Mouse (Mus musculus): ENCODE data around the gene Acsbg1. TPM values are rescaled to one million over a fixed set of nuclear protein-coding genes. Genes with fewer than 3 reads are reported as not detected.

Acsbg1 gene
- polyA plus RNA-seq, 1 experiment from 2014 or later = 68.3 TPM

GRCm38 (mm10) chr9:54628752-54629151 lies 32.9 kb downstream of the Acsbg1 start:
- Histone ChIP-seq H3K9ac (ENCODE audit: low read length) (no peak overlapping the region), H3K4me1 (replicated peaks; ENCODE audit: control insufficient read depth, insufficient read depth) (no peaks in the 10 kb centered on the region), H3K4me2 (replicated peaks; ENCODE audit: low read depth) (no peak overlapping the region), H3K27ac (replicated peaks) (no peak overlapping the region), H3K9me3 (ENCODE audit: control insufficient read depth, low read length) (0 out of 2 replicates have a peak, but pooled peaks cover 2% of the 10 kb centered on the region), H3K4me3 (ENCODE audit: low read depth, low read length) (no peak overlapping the region), H3K36me3 (ENCODE audit: control insufficient read depth, insufficient read depth, low read length) (no peaks in the 10 kb centered on the region), H3K27me3 (ENCODE audit: control insufficient read depth, insufficient read depth, low read length) (no peaks in the 10 kb centered on the region)
- ATAC-seq (ENCODE audit: low FRiP score, low TSS enrichment) = no peak
- no peak for TF ChIP-seq EP300 (optimal IDR thresholded peaks at IDR 0.05)
- TF ChIP-seq CTCF (IDR thresholded peaks at IDR 0.05; ENCODE audit: low read depth) = peak; percentile 44; the same call in 1 of the 2 replicates
- DNase-seq (ENCODE audit: low spot score) = no peak
- 83% methylated on average over 4 of the region's 4 CpGs for WGBS

- 87% methylated on average over 5 of the region's 5 CpGs for WGBS
- Histone ChIP-seq H3K36me3 (ENCODE audit: control insufficient read depth, insufficient read depth, low read length) (no peaks in the 10 kb centered on the region), H3K27me3 (ENCODE audit: control insufficient read depth, insufficient read depth, low read length) (no peaks in the 10 kb centered on the region), H3K9me3 (ENCODE audit: control insufficient read depth, low read length) (no peaks in the 10 kb centered on the region), H3K4me2 (replicated peaks; ENCODE audit: low read depth) (no peak overlapping the region), H3K27ac (replicated peaks) (no peak overlapping the region), H3K4me3 (ENCODE audit: low read depth, low read length) (no peak overlapping the region), H3K4me1 (replicated peaks; ENCODE audit: control insufficient read depth, insufficient read depth) (no peaks in the 10 kb centered on the region), H3K9ac (ENCODE audit: low read length) (no peak overlapping the region)
- TF ChIP-seq CTCF (IDR thresholded peaks at IDR 0.05; ENCODE audit: low read depth) = no peak
- TF ChIP-seq EP300 (optimal IDR thresholded peaks at IDR 0.05) = no peak
- DNase-seq (ENCODE audit: low spot score) = no peak
- ATAC-seq (ENCODE audit: low FRiP score, low TSS enrichment) = no peak
These were observed 34.4 kb downstream of the Acsbg1 start for GRCm38 (mm10) chr9:54627240-54627639.

- no peak overlapping the region for H3K27ac ChIP-seq (replicated peaks)
- DNase-seq (ENCODE audit: low spot score) = no peak
These were observed 47.4 kb downstream of the Acsbg1 start for GRCm38 (mm10) chr9:54614182-54614850.

GRCm38 (mm10) chr9:54612781-54613191 lies 48.9 kb downstream of the Acsbg1 start:
- 69% methylated on average over 5 of the region's 5 CpGs for WGBS
- H3K4me1 ChIP-seq (replicated peaks; ENCODE audit: control insufficient read depth, insufficient read depth) = no peaks in the 10 kb centered on the region
- H3K36me3 ChIP-seq (ENCODE audit: control insufficient read depth, insufficient read depth, low read length) = no peaks in the 10 kb centered on the region
- H3K27me3 ChIP-seq (ENCODE audit: control insufficient read depth, insufficient read depth, low read length) = no peaks in the 10 kb centered on the region
- DNase-seq (ENCODE audit: low spot score) = no peak
- H3K4me3 ChIP-seq (ENCODE audit: low read depth, low read length) = no peak overlapping the region
- peak; percentile 65 for ATAC-seq (ENCODE audit: low FRiP score, low TSS enrichment)
- no peak overlapping the region for H3K9ac ChIP-seq (ENCODE audit: low read length)
- H3K4me2 ChIP-seq (replicated peaks; ENCODE audit: low read depth) = no peak overlapping the region
- TF ChIP-seq CTCF (IDR thresholded peaks at IDR 0.05; ENCODE audit: low read depth) (no peak), EP300 (optimal IDR thresholded peaks at IDR 0.05) (no peak)
- H3K9me3 ChIP-seq (ENCODE audit: control insufficient read depth, low read length) = no peaks in the 10 kb centered on the region
- H3K27ac ChIP-seq (replicated peaks) = peak overlapping the region; percentile 61; the same call in 1 of the 2 replicates

More at GRCm38 (mm10) chr9:54614182-54614850, 47.4 kb downstream of the Acsbg1 start:
- 44% methylated on average over 13 of the region's 13 CpGs for WGBS
- ATAC-seq (ENCODE audit: low FRiP score, low TSS enrichment) = 0 out of 2 replicates have a peak, but pooled peaks have one; percentile 35
- Histone ChIP-seq H3K9ac (ENCODE audit: low read length) (no peak overlapping the region), H3K27me3 (ENCODE audit: control insufficient read depth, insufficient read depth, low read length) (no peaks in the 10 kb centered on the region), H3K36me3 (ENCODE audit: control insufficient read depth, insufficient read depth, low read length) (no peaks in the 10 kb centered on the region), H3K4me2 (replicated peaks; ENCODE audit: low read depth) (no peak overlapping the region), H3K9me3 (ENCODE audit: control insufficient read depth, low read length) (no peaks in the 10 kb centered on the region), H3K4me1 (replicated peaks; ENCODE audit: control insufficient read depth, insufficient read depth) (no peaks in the 10 kb centered on the region), H3K4me3 (ENCODE audit: low read depth, low read length) (no peak overlapping the region)
- TF ChIP-seq CTCF (IDR thresholded peaks at IDR 0.05; ENCODE audit: low read depth) = peak; percentile 87
- TF ChIP-seq EP300 (optimal IDR thresholded peaks at IDR 0.05) = no peak

- Histone ChIP-seq H3K27ac (replicated peaks) (no peak overlapping the region), H3K9ac (ENCODE audit: low read length) (no peak overlapping the region), H3K4me3 (ENCODE audit: low read depth, low read length) (no peak overlapping the region), H3K36me3 (ENCODE audit: control insufficient read depth, insufficient read depth, low read length) (peaks cover 2% of the 10 kb centered on the region; the same call in 1 of the 2 replicates), H3K4me1 (replicated peaks; ENCODE audit: control insufficient read depth, insufficient read depth) (no peaks in the 10 kb centered on the region), H3K4me2 (replicated peaks; ENCODE audit: low read depth) (no peak overlapping the region), H3K27me3 (ENCODE audit: control insufficient read depth, insufficient read depth, low read length) (no peaks in the 10 kb centered on the region), H3K9me3 (ENCODE audit: control insufficient read depth, low read length) (no peaks in the 10 kb centered on the region)
- WGBS = 50% methylated on average over 4 of the region's 4 CpGs
- TF ChIP-seq EP300 (optimal IDR thresholded peaks at IDR 0.05) = no peak
- TF ChIP-seq CTCF (IDR thresholded peaks at IDR 0.05; ENCODE audit: low read depth) = peak; percentile 75
- DNase-seq (ENCODE audit: low spot score) (peak; percentile 70), ATAC-seq (ENCODE audit: low FRiP score, low TSS enrichment) (no peak)
These were observed 56.8 kb downstream of the Acsbg1 start for GRCm38 (mm10) chr9:54604886-54605285.

GRCm38 (mm10) chr9:54604131-54604654 lies 57.5 kb downstream of the Acsbg1 start:
- Histone ChIP-seq H3K36me3 (ENCODE audit: control insufficient read depth, insufficient read depth, low read length) (peaks cover 2% of the 10 kb centered on the region; the same call in 1 of the 2 replicates), H3K27me3 (ENCODE audit: control insufficient read depth, insufficient read depth, low read length) (no peaks in the 10 kb centered on the region), H3K9ac (ENCODE audit: low read length) (no peak overlapping the region), H3K4me3 (ENCODE audit: low read depth, low read length) (no peak overlapping the region), H3K27ac (replicated peaks) (no peak overlapping the region), H3K4me2 (replicated peaks; ENCODE audit: low read depth) (no peak overlapping the region), H3K4me1 (replicated peaks; ENCODE audit: control insufficient read depth, insufficient read depth) (no peaks in the 10 kb centered on the region), H3K9me3 (ENCODE audit: control insufficient read depth, low read length) (no peaks in the 10 kb centered on the region)
- WGBS = 67% methylated on average over 5 of the region's 5 CpGs
- ATAC-seq (ENCODE audit: low FRiP score, low TSS enrichment) = no peak
- DNase-seq (ENCODE audit: low spot score) = no peak
- TF ChIP-seq CTCF (IDR thresholded peaks at IDR 0.05; ENCODE audit: low read depth) (no peak), EP300 (optimal IDR thresholded peaks at IDR 0.05) (no peak)

Data from stomach, postnatal 0 days (tissue).